Mouse (Mus musculus) frontal cortex, postnatal 36 days (tissue): ENCODE measurements around the gene Ssr2.

ENCODE experiments used
- DNase-seq, 2 experiments: peaks; one replicate each; pipeline ENCODE4 v3.0.0; 2022; ENCODE audit warnings: low spot score in 2 of 2

Ssr2 gene

DNA sequence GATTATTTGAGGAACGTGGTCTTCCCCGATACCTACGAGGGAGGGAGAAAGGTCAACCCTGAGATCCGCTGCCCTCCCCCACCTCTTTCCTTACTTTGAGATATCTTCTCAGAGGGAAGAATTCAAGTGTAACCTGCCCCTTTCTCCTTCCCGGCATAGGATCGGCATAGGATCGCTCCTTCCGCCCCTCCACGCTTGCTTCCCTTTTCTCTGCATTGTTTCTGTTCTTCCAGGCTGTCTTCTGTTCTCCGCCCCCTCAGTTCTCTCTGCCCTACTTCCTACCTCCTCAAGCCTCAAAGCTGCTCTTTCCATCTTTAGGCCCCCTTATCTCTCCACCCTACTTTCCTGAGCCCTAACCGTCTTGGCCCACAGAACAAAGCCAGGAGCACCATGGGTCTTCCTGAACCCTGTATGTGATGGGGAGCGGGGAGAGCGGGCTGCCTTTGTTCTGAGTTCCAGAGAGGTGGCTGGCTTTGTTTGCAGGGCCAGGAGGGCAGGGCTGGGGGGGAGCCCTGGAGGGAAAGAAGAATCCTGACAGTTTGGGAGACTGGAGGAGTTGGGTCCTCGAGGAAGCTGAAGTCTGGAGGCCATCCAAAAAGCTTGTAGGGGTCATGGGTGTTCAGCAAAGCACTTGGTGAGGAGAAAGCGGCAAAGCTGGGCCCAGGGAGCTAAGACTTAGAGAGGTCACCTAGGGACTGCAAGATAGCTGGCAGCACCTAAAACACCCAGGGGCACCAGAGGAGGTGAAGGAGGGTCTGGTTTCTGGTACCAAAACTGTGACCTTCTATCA is 47.9 kb downstream of the Ssr2 start:
- DNase-seq = peak in 1 of 2 experiments; percentile 64

DNA sequence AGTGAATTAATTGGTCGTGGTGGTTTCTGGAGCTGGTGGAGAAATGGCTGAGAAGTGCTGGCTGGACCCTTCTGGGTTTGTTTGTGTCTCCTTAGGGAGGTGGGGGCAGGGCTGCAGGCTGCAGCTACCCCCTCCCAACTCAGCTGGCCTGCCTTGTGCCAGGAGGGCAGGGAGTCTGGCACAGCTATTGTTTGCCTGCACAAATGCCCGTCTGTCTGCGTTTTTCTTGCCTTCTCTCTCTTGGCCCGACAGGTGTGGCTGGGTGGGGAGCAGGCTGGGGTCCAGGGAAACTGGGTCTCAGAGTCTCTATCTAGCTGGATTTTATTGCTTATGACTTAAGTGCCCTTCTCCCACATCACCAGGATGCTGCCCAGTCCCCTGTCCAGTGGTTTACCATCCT is 48.6 kb downstream of the Ssr2 start:
- no peak for DNase-seq

DNA sequence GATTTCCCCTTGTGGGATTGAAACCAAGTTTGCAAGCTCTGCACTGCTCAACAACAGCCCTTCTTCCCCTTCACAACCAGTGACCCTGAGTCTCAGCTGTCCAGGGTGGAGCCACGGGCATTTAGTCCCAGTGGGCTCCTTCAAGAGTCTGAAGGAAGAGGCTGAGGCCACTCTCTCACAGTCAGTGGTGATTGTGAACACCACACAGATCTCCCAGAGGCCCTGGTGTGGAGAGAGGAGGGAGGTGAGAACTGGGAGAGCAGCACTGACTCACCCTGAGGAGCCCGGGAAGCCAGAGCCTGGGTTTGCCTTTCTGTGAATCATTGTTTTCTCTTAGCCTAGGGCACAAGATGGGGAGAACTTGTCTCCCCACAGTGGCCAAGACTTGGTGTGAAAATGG is 49.3 kb downstream of the Ssr2 start:
- DNase-seq = no peak

DNA sequence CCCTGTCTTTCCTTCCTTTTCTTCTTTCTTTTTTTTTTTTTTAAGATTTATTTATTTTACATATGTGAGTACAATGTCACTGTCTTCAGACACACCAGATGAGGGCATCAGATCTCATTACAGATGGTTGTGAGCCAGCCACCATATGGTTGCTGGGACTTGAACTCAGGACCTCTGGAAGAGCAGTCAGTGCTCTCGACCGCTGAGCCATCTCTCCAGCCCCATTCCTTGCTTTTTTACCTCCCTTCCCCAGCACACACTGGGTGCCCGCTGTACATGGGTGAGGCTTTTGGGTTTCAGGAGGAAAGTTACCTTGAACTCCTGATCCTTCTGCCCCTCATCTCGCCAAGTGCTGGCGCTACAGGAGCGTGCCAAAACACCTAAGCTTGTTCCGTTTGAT is 49.9 kb downstream of the Ssr2 start:
- DNase-seq = no peak

DNA sequence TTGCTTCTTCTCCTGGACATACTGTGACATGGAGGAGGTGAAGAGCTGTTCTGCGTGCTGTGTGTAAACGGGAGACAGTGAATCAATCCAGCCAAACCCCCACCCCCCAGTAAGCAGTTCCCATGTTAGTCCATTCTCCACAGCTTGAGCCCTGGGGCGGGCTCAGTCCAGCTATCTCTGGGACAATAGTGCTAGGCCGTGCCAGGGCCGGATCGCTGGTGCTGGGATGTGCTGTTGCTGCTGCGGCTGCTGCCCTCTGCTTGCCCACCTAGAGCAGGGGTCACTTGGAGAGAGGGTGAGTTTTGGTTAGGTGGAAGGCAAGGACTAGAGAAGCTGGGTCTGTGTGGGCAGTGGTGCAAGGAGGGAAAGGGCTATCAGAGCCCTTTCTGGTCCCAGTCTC is 50.6 kb downstream of the Ssr2 start:
- no peak for DNase-seq

DNA sequence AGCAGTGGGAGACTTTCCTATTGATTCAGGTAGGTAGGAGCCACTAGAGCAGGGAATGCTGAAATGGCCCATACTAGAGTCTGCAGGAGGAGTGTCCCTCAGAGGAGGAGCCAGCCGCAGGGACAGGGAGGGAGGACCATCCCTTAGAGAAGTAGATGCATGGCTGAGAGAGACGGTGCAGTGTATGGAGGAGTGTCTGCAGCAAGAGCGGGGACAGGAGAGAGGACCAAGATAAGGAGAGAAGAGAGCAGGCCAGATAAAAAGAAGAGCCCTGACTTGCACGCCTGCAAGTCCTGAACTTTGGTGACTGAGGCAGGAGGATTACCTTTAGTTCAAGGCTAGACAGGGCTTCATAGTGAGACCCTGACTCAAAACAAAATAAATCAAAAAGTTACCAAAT is 51.4 kb downstream of the Ssr2 start:
- no peak for DNase-seq

DNA sequence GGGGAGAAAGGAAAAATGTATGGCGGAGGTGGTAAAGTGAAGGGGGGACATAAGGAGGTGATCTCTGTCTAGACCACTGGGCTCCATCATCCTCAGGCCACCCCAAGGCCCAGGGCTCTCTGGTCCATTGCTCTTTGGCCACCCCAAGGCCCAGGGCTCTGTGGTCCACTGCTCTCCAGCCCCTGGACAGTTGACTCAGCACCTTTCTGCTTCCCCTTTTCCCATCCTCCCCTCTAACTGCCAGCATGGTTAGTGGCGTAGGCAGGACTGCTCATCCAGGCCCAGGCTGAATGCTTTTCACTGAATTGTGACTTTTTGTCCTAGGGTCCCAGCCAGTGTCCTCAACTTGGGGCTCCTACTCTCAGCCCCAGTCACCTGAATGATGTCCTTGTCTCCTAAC is 51.9 kb downstream of the Ssr2 start:
- no peak for DNase-seq

DNA sequence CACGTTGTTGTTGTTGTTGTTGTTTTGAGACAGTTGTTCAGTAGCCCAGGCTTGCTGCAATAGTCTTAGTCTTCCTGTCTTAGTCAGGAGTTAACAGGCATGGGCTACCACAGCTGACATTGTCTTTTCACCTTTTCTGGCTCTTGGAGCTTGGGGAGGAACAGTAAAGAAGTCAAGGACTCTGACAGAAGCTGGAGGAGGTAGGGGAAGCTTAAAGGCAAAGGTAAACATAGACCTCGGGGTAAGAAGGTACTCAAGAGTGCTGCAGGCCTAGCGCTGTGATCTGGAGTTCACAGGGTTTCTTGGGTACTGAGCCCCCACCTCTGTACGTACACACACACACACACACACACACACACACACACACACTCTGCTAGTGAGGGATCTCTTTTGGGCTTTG is 53.1 kb downstream of the Ssr2 start:
- no peak for DNase-seq

DNA sequence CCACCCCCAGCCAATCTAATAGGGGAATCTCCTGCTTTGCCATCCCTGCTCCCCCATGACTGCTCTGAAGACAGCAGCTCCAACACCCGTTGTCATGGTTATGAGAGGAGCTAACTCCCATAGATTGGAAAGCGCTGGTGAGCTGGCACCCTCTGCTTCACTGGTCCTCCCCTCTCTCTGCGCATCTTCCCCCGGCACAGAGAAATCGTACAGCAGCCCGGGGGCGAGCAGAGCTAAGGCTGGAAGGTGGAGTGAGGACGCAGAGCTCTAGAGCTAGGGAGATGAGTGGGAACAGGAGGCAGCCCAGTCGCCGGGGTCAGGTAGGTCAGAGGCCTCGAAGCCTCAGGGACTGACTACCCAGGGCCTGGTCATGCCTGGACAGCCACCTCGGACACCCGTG is 53.6 kb downstream of the Ssr2 start:
- DNase-seq = peak; percentile 86 to 87

DNA sequence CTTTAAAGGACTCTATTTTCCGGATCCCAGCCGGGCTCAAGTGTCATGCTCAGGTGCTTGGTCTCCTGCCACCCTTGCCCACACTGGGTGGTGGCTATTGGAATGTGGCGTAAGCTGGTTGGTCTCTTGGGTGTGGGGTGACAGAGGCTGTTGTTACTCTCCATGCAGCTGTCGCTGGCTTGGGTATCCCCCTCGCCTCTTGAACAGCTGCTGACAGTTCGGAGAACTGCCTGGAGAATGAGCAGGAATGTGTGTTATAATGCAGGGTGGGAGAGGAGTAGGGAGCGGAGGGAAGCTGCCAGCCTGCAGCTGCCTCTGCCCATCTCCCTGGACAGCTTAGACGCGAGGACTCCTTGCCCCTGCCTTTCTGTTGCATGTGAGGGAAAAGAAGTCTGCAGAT is 54.3 kb downstream of the Ssr2 start:
- no peak for DNase-seq

DNA sequence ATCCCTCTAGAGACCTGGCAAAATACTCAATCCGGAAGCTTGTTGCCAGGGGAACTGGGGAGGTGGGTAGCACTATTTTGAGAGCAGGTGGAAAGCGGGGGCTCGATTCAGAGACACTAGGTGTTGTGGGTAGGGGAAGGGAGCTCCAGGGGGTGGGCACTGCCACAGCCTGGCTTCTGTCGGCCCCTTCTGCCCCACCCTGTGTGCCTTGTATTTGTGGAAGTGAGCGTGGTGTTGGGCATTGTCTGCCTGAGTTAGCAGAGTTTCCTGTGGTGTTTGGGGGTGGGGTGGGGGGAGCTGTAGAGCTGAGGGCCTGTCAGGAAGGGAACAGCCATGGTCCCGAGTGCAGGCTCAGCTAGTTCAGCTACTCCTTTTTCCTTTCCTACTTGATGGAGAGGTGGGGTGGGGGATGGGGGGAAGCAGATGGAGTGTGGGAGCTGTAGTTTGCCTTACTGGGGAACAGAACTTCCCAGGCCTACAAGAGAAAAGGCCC is 55.2 kb downstream of the Ssr2 start:
- peak; percentile 68 to 76 for DNase-seq

DNA sequence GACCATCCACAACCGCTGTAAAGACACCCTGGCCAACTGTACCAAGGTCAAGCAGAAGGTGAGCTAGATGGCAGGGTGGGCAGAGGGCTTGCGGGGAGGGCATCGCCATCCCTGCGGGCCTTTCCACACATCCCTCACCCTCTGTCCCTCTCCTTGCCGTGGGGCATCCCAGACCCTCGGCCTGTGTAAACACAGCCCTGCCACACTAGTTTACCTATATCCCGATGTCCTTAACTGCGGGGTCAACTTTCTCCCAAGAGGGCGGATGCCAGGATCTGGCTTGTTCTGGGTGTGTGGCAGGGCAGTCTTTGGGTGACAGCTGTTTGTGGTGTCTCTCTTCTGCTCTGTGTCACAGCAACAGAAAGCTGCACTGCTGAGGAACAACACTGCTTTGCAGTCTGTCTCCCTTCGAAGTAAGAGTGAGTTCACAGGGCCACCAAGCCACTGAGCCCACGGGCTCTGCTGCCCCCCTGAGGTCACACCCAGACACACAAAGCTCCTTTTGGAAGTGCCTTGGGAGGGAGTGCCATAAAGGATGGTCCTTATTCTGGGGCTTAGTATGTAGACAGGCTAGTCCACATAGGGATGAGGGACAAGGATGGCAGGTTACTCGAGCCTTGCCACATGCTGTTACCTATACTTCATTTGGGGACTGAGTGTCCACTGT is 56.4 kb downstream of the Ssr2 start:
- DNase-seq = no peak

DNA sequence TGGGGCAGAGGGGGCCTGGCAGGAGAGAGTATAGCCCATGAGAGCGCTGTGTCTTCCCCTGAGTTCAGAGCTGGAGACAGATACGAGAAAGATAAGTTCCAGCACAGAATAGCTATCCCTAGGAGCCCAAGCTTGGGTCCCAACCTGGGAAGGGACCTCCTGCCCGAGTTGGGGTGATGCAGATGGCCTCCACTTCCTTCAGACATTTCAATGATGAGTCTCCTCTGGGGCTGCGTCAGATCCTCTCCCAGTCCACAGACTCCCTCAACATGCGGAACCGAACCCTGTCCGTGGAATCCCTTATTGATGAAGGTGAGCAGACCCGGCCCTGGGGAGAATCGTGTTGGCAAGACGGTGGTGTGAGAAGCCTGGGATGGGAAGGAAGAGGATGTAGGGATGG is 57.4 kb downstream of the Ssr2 start:
- no peak for DNase-seq

DNA sequence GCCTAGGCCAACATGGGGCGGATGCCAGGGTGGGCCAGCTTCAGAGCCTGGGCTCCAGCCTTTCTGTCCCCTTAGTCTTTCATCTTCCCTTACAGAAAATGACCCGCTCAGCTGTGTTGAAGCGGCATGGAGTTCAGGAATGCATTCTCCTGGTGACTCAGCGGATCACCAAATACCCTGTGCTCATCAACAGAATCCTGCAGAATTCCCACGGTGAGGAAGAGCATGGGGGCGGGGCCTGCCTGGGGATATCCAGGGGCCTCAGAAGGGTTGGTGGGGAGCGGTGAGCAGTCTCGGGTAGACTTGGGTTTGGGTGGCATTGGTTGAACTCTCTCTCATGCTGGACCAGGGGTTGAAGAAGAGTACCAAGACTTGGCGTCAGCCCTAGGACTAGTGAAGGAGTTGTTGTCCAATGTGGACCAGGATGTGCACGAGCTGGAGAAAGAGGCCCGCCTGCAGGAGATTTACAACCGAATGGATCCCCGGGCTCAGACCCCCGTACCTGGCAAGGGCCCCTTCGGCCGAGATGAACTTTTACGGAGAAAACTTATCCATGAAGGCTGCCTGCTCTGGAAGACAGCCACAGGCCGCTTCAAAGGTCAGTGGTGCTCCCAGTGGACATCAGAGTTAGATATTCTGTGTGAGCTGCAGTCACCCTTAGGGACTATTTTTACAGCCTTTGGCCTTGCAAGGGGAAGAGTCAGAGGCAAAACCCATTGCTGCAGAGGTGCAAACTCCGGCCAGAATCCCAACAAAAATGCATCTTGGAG is 60.0 kb downstream of the Ssr2 start:
- DNase-seq = no peak

DNA sequence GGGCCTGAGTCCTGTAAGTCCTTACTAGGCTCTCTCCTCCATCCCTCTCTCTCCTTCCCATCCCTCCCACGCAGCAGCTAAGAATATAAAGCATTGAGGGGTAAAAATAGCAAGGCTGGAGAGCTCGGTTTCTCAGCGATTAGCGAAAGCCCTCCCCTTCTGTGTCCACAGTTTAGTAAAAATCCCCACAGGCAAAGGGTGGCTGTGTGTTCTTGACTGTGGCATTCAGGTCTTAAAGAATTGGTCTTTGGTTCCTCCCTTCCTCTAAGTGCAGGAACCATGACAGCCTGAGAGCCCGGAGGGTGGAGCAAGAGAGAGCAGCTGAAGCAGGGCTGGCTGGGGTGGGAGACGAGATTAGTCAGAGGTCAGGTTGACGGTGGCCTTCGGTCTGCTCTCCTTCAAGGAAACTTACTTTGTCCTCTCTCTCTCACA is 60.9 kb downstream of the Ssr2 start:
- no peak for DNase-seq

DNA sequence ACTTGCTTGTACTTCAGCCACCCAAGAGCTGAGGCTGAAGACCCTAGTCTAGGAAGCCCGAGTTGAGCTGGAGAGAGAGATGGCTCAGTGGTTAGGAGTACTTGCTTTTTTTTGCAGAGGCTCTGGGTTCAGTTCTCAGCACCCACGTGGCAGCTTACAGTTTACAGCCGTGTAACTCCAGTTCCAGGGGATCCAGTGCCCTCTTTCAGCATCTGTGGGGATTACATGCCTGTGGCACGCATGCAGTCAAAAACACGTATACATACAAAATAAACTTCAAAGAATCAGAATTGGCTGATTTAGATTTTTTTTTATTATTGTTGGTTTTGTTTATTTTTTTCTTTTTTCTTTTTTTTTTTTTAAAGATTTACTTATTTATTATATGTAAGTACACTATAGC is 61.5 kb downstream of the Ssr2 start:
- no peak for DNase-seq
